Mouse (Mus musculus) hindbrain, embryonic 14.5 days (tissue): ENCODE results near the gene Ifi27. TPM values are rescaled to one million over a fixed set of nuclear protein-coding genes. Genes with fewer than 3 reads are reported as not detected.

Experiments
- ATAC-seq: fragments of 200-750 bp; cut with Nextera tagmentation; 2 replicates; pipeline ENCODE4 v1.8.0; 2017; ENCODE audit warnings: moderate number of reproducible peaks, mild to moderate bottlenecking, moderate TSS enrichment, moderate library complexity; ENCODE audit not compliant: low FRiP score
- DNase-seq: peaks from one replicate; pipeline ENCODE4 v3.0.0-alpha.2; 2015; ENCODE audit warnings: low spot score
- H3K27ac ChIP-seq: fragments of 300-500 bp; sonication (generic); 2 replicates; pipeline ENCODE4 v1.5.1; 2014; ENCODE audit warnings: mild to moderate bottlenecking, moderate library complexity
- H3K27me3 ChIP-seq: fragments of 300-500 bp; sonication (generic); 2 replicates; pipeline ENCODE4 v1.6.1; 2014; ENCODE audit warnings: mild to moderate bottlenecking, low read length, mixed read lengths; ENCODE audit not compliant: control insufficient read depth, insufficient read depth
- H3K36me3 ChIP-seq: fragments of 300-500 bp; sonication (generic); replicated peaks from 2 replicates; pipeline ENCODE4 v1.6.1; 2014; ENCODE audit not compliant: control insufficient read depth, insufficient read depth
- H3K4me1 ChIP-seq: fragments of 300-500 bp; sonication (generic); replicated peaks from 2 replicates; pipeline ENCODE4 v1.6.1; 2014; ENCODE audit warnings: antibody characterized with exemption, low read length, mixed read lengths; ENCODE audit not compliant: control insufficient read depth, insufficient read depth
- H3K4me2 ChIP-seq: fragments of 300-500 bp; sonication (generic); replicated peaks from 2 replicates; pipeline ENCODE4 v1.6.1; 2014; ENCODE audit warnings: mild to moderate bottlenecking, moderate library complexity
- H3K4me3 ChIP-seq: fragments of 300-500 bp; sonication (generic); replicated peaks from 2 replicates; pipeline ENCODE4 v1.5.1; 2014; ENCODE audit warnings: mild to moderate bottlenecking, low read length
- H3K9ac ChIP-seq: fragments of 300-500 bp; sonication (generic); 2 replicates; pipeline ENCODE4 v1.6.1; 2014
- H3K9me3 ChIP-seq: fragments of 300-500 bp; sonication (generic); 2 replicates; pipeline ENCODE4 v1.6.1; 2016; ENCODE audit warnings: low read length; ENCODE audit not compliant: control insufficient read depth
- WGBS: fragments of 180-500 bp; shearing (Covaris S2); extraction: QIAGEN DNeasy Blood & Tissue Kit; methylation state at CpG from one replicate; pipeline ENCODE4 v1.1.7; 2014; 5-methylcytosine and 5-hydroxymethylcytosine counted together
- polyA plus RNA-seq: library from polyadenylated mRNA; unstranded; fragments of >200 nt; fragmentation: Nextera tagmentation; extraction: Ambion mirVana; gene quantifications from 2 replicates; pipeline ENCODE4 v1.2.1, GENCODE M21; 2014

Gene Ifi27
- polyA plus RNA-seq, result 8.3 and 10.4 TPM in 2 replicates

GRCm38 (mm10) chr12:103433986-103434731 is at the start of gene Ifi27:
TSS of gene Ifi27 (plus strand) at chr12:103434211.
- WGBS, result 82% methylated on average over 8 of the region's 8 CpGs
- Histone ChIP-seq H3K4me1 (no peaks in the 10 kb centered on the region), H3K4me3 (no peak within 1 kb of the TSS), H3K4me2 (no peak within 1 kb of the TSS), H3K36me3 (no peaks in the 10 kb centered on the region), H3K27ac (no peak within 1 kb of the TSS), H3K9me3 (no peaks in the 10 kb centered on the region), H3K27me3 (no peaks in the 10 kb centered on the region), H3K9ac (no peak within 1 kb of the TSS)
- ATAC-seq (no peak), DNase-seq (no peak)

GRCm38 (mm10) chr12:103388505-103389347 is 45.3 kb upstream of the Ifi27 start, which contains the start of gene Otub2:
TSS of gene Otub2 (plus strand) at chr12:103388682.
- Histone ChIP-seq H3K27me3 (no peaks in the 10 kb centered on the region), H3K4me1 (peaks cover 6% of the 10 kb centered on the region), H3K36me3 (no peaks in the 10 kb centered on the region), H3K9ac (peak within 1 kb of the TSS; percentile 82), H3K4me2 (peak within 1 kb of the TSS; percentile 66), H3K9me3 (no peaks in the 10 kb centered on the region), H3K4me3 (peak within 1 kb of the TSS; percentile 64), H3K27ac (peak within 1 kb of the TSS; percentile 49; the same call in 1 of the 2 replicates)
- WGBS, result under 1% methylated on average over 54 of the region's 58 CpGs
- DNase-seq (peak; percentile 97), ATAC-seq (peak; percentile 99)

- WGBS, result 68% methylated on average over 2 of the region's 2 CpGs
- no peaks in the 10 kb centered on the region for H3K36me3 ChIP-seq
- H3K4me2 ChIP-seq, result peak overlapping the region; percentile 66
- peak overlapping the region; percentile 64 for H3K4me3 ChIP-seq
- no peak for ATAC-seq
- H3K9me3 ChIP-seq, result no peaks in the 10 kb centered on the region
- H3K4me1 ChIP-seq, result peaks cover 6% of the 10 kb centered on the region
- peak overlapping the region; percentile 82 for H3K9ac ChIP-seq
- no peak for DNase-seq
- no peaks in the 10 kb centered on the region for H3K27me3 ChIP-seq
- H3K27ac ChIP-seq, result no peak overlapping the region
Measured at GRCm38 (mm10) chr12:103389348-103389727, 44.7 kb upstream of the Ifi27 start.

- Histone ChIP-seq H3K9ac (no peak overlapping the region), H3K27ac (no peak overlapping the region), H3K4me3 (no peak overlapping the region), H3K4me1 (peaks cover 6% of the 10 kb centered on the region), H3K27me3 (no peaks in the 10 kb centered on the region), H3K9me3 (no peaks in the 10 kb centered on the region), H3K36me3 (no peaks in the 10 kb centered on the region), H3K4me2 (no peak overlapping the region)
- WGBS, result 91% methylated on average over 4 of the region's 4 CpGs
- ATAC-seq (no peak), DNase-seq (no peak)
Measured at GRCm38 (mm10) chr12:103389982-103390381, 44.0 kb upstream of the Ifi27 start.

- H3K9ac ChIP-seq, result no peak overlapping the region
- DNase-seq (no peak), ATAC-seq (no peak)
- H3K36me3 ChIP-seq, result no peaks in the 10 kb centered on the region
- no peak overlapping the region for H3K4me2 ChIP-seq
- 88% methylated on average over 7 of the region's 7 CpGs for WGBS
- H3K9me3 ChIP-seq, result no peaks in the 10 kb centered on the region
- no peak overlapping the region for H3K4me3 ChIP-seq
- no peaks in the 10 kb centered on the region for H3K27me3 ChIP-seq
- peaks cover 6% of the 10 kb centered on the region for H3K4me1 ChIP-seq
- no peak overlapping the region for H3K27ac ChIP-seq
Measured at GRCm38 (mm10) chr12:103391098-103391497, 42.9 kb upstream of the Ifi27 start.

- DNase-seq, result no peak
- Histone ChIP-seq H3K27ac (no peak overlapping the region), H3K9me3 (no peaks in the 10 kb centered on the region), H3K36me3 (no peaks in the 10 kb centered on the region), H3K9ac (no peak overlapping the region), H3K4me3 (no peak overlapping the region), H3K27me3 (no peaks in the 10 kb centered on the region), H3K4me2 (no peak overlapping the region), H3K4me1 (peaks cover 6% of the 10 kb centered on the region)
- no peak for ATAC-seq
- 51% methylated on average over 6 of the region's 6 CpGs for WGBS
Measured at GRCm38 (mm10) chr12:103393528-103393927, 40.5 kb upstream of the Ifi27 start.

GRCm38 (mm10) chr12:103395486-103396275 is 38.3 kb upstream of the Ifi27 start:
- 85% methylated on average over 12 of the region's 12 CpGs for WGBS

GRCm38 (mm10) chr12:103396751-103397150 is 37.3 kb upstream of the Ifi27 start:
- Histone ChIP-seq H3K4me1 (no peaks in the 10 kb centered on the region), H3K36me3 (peaks cover 12% of the 10 kb centered on the region), H3K27me3 (no peaks in the 10 kb centered on the region), H3K4me2 (no peak overlapping the region), H3K27ac (no peak overlapping the region), H3K9ac (no peak overlapping the region), H3K4me3 (no peak overlapping the region), H3K9me3 (no peaks in the 10 kb centered on the region)
- no peak for ATAC-seq
- 82% methylated on average over 7 of the region's 7 CpGs for WGBS
- no peak for DNase-seq

More at GRCm38 (mm10) chr12:103395486-103396275, 38.3 kb upstream of the Ifi27 start:
- H3K4me3 ChIP-seq, result no peak overlapping the region
- H3K4me1 ChIP-seq, result no peaks in the 10 kb centered on the region
- no peaks in the 10 kb centered on the region for H3K27me3 ChIP-seq
- 0 out of 2 replicates have a peak, but pooled peaks cover 4% of the 10 kb centered on the region for H3K36me3 ChIP-seq
- DNase-seq (no peak), ATAC-seq (no peak)
- no peak overlapping the region for H3K4me2 ChIP-seq
- H3K9me3 ChIP-seq, result no peaks in the 10 kb centered on the region
- H3K27ac ChIP-seq, result no peak overlapping the region
- no peak overlapping the region for H3K9ac ChIP-seq

- no peak overlapping the region for H3K4me2 ChIP-seq
- no peaks in the 10 kb centered on the region for H3K27me3 ChIP-seq
- WGBS, result 92% methylated on average over 18 of the region's 18 CpGs
- no peak overlapping the region for H3K4me3 ChIP-seq
- H3K27ac ChIP-seq, result no peak overlapping the region
- DNase-seq (no peak), ATAC-seq (no peak)
- H3K9ac ChIP-seq, result no peak overlapping the region
- H3K36me3 ChIP-seq, result peaks cover 82% of the 10 kb centered on the region
- H3K4me1 ChIP-seq, result no peaks in the 10 kb centered on the region
- no peaks in the 10 kb centered on the region for H3K9me3 ChIP-seq
Measured at GRCm38 (mm10) chr12:103404131-103404530, 29.9 kb upstream of the Ifi27 start.
